Mouse (Mus musculus): ENCODE results near the gene Ift43.

The Ift43 gene

DNA sequence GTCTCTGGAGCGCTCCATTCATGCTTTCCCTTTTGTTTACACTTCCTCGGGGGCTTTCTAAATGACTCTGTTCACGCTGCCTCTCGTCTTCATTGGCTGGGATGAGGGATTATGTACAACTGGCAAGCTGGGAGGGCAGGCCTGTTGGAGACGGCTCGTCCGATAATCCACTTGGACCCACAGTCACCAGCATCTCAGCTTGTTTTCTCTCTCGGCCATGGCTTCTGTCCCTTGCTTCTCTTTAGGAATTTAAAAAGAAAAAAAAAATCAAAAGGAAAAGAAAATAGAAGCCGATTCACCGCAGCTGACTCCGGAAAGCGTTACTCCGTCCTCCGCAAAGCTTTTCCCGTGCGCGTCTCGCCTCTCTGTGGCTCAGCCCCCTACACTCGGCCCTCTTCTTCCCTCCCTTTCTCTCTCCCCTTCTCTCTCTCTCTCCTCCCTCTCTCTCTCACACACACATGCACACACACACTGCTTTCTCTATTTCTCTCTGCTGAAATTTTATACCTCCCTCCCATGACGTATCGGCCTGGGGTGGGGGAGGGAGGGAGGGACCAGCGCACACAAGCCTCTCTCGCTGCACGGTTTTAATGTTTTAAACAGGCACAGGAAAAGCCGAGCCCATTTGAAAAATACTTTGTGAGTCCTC, 3.7 kb upstream of the Ift43 start, which contains the start of gene Tgfb3:
TSS of gene Tgfb3 (minus strand) at position 489 of the 649 bp plus-strand sequence.
- no peak for DNase-seq (ENCODE audit: low read depth, low spot score)

DNA sequence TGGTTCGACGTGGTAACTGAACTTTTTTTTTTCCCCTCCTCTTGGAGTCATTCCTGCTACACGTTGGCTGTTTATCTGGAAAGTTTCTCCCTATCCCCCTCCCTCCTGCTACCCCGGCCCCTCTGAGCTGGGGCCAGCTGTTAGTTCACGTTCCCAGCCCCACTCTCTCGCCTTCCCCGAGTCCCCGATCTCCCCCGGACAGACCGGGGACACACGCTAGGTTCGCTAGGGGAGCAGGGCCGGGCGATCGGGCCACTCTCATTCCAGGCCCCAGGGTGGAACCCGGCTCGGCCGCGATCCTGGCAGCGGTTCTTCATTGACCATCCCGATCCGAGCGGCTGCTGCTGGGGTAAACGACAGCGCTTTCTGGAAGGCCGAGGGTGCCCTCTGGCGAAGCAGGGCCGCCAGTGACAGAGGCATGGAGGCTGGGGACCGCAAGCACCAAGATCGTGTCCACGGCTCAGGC, 3.1 kb upstream of the Ift43 start:
- DNase-seq (ENCODE audit: low read depth, low spot score): no peak

DNA sequence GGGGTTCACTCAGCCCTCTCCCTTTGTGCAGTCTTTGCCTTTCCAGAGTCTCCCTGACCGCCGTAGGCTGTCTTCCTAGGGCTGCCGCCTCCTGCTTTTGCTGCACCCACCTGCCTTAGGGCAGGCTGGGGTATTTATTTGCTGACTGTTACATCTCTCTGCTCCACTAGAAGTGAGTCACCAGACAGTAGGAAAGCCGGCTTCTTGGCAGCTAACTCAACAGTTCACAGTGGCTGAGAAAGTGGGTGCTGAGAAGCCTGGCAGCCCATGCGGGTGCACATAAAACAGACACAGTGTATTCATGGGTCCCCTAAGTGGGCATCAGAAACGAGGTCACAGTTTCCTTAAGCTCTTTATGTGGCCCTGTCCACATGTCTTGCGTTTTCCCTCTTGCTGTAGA, 3.5 kb downstream of the Ift43 start:
- DNase-seq (ENCODE audit: low read depth, low spot score): no peak

DNA sequence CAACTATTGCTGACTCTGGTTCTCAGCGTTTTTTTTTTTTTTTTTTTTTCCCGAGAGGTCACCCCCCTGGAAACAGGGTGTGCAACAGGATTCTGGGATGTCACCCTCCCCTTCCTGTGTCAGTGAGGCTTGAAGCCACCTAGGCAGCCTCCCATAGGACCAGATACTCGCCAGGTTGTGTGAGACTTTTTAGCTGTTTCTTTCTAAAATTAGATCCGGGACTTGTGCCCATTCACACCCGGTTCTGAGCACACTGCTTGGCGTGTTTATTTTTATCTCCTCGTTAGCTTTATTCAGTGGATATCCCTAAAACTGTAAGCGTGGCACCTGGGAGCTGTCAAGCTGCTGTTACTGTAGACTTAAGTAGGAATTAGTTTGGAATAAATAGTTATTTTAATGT, 4.2 kb downstream of the Ift43 start:
- no peak for DNase-seq (ENCODE audit: low read depth, low spot score)

DNA sequence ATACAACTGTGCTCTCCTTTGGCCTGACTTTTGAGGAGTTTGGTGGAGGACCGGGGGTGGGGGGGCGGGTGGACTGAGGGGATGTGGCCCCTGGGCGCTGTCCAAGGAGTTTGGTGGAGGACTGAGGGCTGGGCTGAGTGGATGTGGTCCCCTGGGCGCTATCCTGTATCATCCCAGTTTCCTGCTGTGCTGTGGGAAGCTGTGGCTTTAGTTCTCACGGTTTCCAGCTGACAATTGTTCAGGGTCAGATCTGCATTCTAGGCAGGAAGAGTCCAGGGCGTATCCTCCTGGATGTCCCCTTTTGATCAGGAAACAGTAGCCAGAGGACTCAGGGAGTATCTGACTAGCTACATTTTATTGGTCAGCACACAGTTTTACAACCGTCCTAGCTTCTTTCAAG, 5.7 kb downstream of the Ift43 start:
- DNase-seq (ENCODE audit: low read depth, low spot score): no peak

DNA sequence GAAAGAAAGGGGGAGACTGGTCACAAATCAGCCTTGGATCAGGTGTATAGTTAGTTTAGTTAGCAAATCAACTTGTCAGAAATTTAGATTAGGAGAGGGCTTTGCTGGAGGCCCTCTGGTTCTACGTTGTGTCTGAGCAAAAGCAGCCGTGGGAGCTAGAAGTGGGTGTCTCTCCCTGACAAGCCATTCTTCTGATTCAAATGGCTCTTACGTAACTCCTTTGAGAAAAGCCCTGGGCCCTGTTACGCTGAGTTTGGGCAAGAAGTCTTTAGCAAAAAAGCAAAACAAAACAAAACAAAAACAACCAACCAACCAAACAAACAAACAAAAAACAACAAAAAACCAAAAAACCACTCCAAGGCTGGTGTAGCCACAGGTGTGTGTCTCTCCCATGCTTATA, 8.4 kb downstream of the Ift43 start:
- no peak for DNase-seq (ENCODE audit: low read depth, low spot score)

DNA sequence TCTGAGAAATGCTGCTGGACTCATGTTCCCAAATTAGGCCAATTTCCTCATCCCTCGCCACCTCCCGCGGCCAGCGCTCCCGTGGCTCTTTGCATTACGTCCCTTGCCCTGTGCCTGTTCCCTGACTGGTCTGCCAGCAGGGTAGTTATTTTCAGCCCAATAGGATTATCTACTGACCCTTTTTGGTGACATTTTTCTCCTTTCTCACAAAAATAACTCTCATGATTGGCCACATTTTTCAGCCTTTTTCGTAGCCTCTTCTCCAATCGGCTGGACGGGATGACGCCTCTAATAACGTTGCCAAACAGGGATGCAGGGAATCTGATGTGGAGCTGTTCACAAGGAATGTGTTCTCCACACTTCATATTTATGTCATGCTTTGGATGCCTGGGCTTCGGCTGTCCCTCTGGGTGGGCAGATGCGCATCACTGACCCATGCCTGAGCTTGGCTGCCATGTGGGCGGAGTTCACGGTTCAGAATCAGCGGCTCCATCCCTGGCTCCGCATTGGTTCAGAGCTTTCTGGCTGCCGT, 9.3 kb downstream of the Ift43 start:
- no peak for DNase-seq (ENCODE audit: low read depth, low spot score)

DNA sequence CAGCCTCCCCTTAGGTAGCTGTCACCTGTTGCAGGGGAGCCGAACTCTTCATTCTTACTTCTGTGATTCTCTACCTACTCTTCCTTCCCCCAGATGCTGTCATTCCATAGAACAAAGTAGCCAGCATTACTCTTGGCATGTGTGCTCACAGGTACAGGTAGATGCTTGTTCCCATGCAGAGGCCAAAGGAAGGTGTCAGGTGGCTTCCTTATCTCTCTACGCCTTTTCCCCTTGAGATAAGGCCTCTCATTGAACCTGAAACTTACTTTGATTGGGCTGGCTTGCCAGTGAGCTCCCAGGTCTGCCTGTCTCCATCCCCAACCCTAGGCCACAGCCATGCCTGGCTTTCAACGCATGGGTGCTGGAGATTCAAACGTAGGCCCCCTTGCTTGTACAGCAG, 11.7 kb downstream of the Ift43 start:
- no peak for DNase-seq (ENCODE audit: low read depth, low spot score)

DNA sequence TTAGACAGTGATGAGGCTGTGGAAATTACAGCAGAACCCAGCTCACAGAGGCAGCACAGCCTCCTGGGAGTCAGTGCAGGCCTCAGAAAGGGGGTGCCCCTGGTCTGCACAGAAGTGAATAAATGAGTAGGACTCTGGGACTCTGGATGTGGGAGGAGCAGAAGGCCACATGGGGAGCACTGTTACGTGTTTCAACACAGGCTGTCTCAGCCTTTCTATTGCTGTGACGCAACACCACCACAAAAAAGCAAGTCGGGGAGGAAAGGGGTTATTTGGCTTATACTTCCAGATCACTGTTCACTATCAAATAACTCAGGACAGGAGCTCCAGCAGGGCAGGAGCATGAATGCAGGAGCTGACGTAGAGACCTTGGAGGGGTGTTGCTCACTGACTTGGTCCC, 13.5 kb downstream of the Ift43 start:
- DNase-seq (ENCODE audit: low read depth, low spot score): no peak

DNA sequence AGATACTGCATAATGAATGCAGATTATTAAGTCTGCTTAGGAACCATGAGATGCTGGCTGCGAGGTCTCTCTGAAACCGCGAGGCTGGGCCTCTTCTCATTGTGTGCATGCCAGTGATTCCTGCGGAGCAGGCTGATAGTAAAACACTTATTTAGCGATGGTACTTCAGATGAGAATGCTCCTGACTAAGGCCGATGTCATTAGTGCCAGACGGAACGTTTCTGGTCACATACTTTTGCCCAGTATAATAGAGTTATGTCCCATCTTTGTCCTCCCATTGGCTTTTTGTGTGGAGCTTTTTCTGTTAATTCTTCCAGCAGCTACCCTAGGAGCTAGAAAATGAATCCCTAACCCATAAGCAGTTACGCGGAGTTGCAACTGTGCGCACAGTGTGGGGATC, 15.4 kb downstream of the Ift43 start:
- no peak for DNase-seq (ENCODE audit: low read depth, low spot score)

DNA sequence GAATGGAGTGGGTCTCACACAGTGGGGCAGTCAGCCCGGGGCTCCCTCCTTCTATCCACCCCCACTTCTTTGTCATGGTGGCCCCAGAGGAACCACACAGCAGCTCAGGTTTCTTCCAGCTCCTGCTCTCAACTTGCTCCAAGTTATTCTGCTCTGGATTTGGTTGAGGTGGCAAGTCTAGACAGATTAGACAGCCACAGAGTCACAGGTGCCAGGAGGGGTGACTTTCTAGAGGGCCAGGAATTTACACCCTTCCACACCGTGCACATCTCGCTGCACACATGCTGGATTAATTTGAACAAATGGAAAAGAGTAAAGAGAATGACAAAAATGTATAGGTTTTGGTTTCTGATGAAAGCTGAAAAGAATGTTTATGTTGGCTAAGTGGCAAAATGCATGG, 18.4 kb downstream of the Ift43 start:
- no peak for DNase-seq (ENCODE audit: low read depth, low spot score)

DNA sequence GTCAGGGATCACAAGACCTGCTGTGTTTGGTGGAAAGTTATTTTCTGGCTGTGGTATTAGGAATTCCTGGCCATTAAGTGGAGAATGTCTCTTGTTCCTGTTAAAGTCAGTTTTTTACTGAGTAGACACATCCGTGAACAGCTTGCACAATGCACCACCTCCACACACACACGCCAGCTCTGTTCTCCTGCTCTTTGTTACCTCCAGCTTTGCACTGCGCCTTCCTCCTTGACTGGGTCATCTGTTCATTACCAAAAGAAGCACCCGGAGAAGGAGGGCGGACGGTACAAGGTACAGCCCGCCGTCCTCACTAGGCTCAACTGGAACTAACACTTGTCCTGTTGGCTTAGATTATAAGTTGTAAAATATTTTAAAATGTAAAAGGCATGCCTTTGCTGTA, 20.3 kb downstream of the Ift43 start:
- DNase-seq (ENCODE audit: low read depth, low spot score): no peak

DNA sequence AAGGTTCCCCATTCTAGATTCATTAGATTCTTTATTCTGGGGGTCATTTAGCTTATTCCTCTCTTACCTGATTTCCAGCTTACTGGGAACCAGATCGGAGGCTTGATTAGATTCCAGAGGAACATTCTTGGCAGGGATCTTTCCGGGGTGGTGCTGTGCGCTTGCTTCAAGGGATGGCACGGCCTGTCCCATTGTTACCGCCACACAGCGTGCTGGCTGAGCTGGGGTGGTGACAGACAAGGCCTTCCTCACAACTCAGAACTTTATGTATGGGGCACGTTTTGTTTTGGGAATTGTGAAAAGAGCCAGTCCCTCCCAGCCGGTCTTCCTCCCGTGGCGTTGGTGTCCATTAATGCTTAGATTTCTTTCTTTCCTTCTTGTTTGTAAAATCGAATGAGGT, 21.1 kb downstream of the Ift43 start:
- peak; percentile 49 for DNase-seq (ENCODE audit: low read depth, low spot score)

DNA sequence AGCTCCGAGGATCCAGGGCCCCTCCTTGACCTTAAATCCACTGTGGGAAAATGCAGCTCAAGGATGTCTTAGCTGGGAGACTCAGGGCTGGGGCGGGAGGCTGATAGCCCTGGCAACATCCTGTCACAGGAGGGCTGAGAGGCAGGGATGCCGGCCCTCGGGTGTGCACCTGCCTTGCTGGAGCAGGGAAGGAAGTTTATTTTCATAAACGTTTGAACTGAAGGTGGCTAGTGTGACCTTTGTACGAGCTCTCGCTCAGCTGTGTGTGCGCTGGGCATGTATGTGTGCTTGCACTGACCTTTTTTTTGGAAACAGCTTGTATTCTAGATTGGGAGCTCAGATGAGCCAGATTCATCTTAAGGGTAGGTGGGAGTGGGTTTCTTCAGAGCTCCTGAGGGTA, 21.5 kb downstream of the Ift43 start:
- DNase-seq (ENCODE audit: low read depth, low spot score): no peak

DNA sequence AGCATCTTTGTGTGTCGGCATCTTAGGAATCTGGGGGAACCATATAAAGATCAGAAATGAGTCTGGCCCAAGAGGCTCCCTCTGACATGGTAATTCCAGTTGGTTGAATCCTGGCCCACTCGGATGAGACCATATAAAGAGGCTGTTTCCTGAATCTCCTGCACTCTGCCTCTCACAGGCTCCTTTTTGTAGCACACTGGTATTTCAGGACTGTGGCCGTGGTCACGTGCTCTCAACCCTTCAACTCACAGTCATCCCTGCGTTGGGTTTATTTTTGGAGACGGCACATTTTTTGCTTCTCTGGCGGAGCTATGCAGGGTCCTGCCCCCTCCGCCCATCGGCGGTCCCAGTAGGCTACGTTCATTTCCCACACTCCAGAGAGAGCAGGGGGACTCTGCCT, 22.0 kb downstream of the Ift43 start:
- no peak for DNase-seq (ENCODE audit: low read depth, low spot score)

DNA sequence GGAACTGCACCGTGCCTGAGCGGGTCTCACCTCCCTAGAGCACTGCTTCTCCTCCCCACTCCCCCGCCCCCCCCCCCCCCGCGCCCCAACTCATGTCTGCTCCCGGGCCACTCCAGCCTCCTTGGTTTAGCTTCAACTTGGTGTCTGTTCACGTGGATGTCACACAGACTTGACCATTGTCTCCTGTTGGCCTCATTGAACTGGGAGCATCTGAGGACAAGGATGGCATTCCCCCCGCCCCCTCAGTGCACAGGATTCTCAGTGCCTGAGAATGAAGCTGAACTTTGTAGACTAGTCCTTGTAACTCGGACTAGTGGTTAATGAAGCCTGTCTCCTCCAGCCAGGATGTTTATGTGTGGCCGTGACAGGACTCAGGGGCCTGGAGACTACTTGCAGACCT, 23.2 kb downstream of the Ift43 start:
- DNase-seq (ENCODE audit: low read depth, low spot score): no peak

DNA sequence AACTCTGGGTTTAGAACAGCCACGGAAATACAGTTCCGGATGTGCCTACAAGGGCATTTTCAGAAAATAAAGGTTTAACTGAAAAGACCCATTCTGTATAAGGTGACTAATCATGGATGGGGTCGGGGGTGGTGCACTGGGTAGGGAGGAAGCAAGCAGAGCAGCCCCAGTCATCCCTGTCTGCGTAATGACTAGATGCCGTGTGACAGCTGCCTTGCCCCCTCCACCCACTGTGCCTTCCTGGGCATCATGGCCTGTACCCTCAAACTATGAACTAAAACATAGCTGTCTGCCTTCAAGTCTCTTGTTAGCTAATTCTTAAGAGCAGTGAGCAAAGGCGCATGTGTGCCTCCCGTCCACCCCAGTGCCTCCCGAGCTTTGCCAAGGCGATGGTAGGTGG, 23.7 kb downstream of the Ift43 start:
- DNase-seq (ENCODE audit: low read depth, low spot score): no peak

DNA sequence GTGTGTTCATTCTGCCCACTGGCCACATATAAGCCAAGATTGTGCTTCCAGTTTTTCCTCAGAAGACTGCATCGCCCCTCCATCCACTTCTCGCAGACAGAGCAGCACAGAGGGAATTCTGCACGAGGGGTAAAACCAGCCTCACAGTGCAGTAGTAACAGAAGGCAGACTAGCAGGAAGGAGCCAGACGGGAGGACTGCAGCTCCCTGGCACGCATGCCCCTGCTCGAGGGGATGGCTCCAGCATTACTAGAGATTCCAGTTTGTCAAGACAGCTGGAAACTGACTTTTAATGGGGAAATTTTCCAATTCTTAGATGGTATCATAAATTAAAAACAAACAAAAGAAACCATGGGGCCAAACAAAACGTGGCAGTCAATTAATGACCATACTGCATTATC, 25.3 kb downstream of the Ift43 start:
- DNase-seq (ENCODE audit: low read depth, low spot score): no peak

DNA sequence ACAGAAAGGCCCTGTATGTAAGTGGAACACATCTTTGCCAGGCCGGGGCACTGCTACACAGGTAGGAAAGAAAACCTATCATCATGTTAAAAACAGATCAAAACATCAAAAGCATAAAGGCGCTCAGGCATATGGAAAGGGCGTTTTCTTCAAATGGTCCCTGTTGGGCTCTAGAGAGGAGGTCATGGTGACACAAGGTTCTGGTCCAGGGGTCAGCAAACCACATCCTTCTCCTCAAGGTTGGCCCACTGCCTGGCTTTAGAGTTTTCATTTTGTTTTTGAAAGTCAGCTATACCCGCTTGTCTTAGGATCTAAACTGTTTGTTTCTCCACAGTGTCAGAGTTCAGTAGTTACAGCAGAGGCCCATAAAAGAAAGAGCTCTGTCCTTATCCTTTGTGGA, 27.2 kb downstream of the Ift43 start:
- no peak for DNase-seq (ENCODE audit: low read depth, low spot score)

DNA sequence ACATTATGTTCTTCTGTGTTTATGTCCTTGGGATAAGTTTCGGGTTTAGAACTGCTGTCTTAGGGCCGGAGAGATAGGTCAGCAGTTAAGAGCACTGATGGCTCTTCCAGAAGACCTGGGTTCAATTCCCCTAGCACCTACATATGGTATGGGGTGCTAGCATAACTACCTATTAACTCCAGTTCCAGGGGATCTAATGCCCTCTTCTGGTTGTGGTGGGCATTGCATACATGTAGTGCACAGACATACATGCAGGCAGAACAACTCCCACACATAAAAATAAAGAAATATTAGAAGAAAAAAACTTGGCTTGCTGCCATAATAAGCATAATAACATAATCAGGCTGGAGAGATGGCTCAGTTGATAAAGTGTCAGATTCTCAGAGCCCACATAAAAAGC, 28.3 kb downstream of the Ift43 start:
- DNase-seq (ENCODE audit: low read depth, low spot score): no peak

DNA sequence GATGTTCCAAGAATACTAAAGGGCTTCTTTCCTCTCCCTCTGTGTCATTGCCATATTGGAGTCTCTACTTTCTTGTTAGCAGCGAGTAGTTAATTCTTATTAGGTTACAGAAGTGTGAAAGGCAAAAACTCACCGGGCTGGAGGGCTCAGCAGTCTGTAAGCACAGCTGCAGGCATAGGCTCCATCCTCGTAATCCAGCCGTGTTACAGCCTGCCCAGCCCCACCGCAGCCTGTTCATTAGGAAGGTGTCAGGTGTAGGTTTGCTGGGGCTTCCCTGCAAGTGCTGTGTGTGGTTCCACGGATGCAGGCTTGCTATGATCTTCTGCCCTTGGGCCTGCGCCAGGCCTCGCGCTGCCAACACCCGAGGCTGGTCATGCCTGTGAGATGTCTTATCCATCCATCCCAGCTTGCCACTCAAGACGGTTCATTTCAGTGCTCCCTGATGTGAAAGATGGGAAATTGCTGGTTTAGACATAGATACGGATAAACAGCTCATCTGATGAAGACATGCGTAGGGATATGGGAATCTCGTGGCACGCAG, 34.0 kb downstream of the Ift43 start:
- no peak for DNase-seq (ENCODE audit: low read depth, low spot score)

DNA sequence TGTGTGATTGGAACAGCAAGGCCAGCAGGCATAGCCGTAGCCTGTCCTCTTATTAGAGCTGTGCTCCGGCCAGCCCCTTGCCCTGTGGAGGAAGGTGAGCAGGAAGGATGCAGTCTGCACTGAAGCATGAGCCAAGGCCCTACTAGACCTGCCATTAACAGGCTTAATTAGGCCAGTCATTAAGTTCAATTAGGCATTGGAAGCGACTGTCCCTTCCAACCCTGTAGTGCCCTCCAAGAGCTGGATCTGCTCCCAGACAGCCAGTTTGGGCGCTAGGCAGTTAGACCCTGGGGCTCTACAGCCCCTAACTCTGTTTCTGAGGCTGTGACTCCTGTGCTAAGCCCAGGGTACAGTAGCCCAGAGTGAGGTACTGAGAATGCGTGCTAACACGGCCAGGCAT, 41.7 kb downstream of the Ift43 start:
- no peak for DNase-seq (ENCODE audit: low read depth, low spot score)

DNA sequence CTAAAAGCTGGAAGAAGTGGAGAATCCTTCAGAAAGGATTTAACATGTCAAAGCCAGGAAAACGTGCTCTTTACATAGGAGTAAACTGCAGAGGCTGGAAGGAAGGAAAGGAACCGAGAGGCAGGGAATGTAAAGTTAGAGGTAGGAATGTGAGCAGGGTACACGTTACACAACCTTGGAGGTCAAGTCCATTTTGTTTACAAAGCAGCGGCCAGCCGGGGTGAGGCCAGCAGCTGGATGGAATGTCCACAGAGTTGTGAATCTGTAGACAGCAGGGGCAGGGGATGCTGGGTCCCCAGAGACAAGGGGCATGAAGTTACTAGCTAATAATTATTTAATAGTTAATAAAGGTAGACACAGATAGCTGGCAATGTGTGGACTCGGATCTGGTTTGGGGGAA, 45.8 kb downstream of the Ift43 start:
- no peak for DNase-seq (ENCODE audit: low read depth, low spot score)

DNA sequence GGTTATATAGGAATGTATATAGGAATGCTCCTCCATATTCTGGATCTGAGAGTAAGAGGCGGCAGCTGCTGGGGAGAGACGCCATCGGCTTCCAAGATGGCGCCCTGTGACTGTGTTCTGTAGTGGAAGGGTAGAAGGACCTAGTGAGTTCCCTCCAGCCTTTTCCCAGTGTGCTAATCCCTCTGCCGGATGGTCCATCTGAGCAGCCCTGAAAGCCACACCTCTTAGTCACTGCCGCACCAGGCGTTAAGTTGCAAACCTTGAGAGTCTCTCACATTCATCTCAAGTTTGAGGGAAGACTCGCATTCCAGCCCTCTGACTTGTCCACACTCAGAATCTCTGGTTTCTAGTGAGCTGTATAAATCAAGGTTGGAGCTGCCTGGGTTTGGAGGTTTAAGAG, 46.7 kb downstream of the Ift43 start:
- no peak for DNase-seq (ENCODE audit: low read depth, low spot score)
